Mouse (Mus musculus): ENCODE results near the gene Myl12a. TPM values are rescaled to one million over a fixed set of nuclear protein-coding genes. Genes with fewer than 3 reads are reported as not detected.

Gene Myl12a
- total and polyA plus RNA-seq, 2 experiments, result 34.2 to 49.7 TPM

DNA sequence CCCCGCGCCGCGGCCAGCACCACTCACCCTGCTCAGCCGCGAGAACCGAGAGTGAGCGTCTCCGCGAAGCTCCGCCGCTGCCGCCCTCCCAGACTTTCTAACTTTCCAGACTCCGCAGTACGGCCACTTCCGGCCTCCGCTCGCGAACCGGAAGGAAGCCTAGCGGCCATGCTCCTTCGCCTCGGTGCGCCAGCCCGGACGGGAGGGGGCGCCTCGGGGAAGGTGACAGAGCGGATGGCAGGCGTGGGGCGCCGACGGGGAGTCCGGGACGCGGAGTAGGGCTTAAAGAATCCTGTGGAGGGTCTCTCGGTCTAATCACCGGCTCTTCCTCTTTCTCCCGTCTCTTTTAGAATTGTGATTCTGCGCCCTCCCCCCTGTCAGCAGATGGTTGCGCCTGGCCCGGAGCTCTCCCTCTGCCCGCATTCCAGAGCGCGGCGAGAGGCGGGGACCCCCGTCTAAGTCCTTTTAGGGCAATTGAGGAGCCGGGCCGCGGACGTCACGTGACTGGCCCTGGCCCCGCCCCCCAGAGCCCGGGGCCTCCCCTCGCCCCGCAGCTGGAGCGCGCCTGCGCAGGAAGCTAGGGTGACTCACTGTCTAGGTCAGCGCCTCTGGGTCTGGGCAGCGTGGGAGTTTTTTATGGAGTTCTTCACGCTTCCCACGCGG, 466 bp downstream of the Myl12a start, which contains the start of gene Myom1:
TSS of gene Myom1 (plus strand) at position 553 of the 663 bp plus-strand sequence.
- DNase-seq (ENCODE audit: extremely low read depth, low read depth, low spot score), result peak; percentile 79
- Histone ChIP-seq H3K79me2 (ENCODE audit: control insufficient read depth, insufficient read depth, low read length) (peaks cover 10% of the 10 kb centered on the region; the same call in 1 of the 2 replicates), H3K27me3 (ENCODE audit: control insufficient read depth, insufficient read depth, low read length) (no peaks in the 10 kb centered on the region), H3K36me3 (ENCODE audit: control insufficient read depth, insufficient read depth, low read length) (no peaks in the 10 kb centered on the region), H3K27ac (replicated peaks; ENCODE audit: insufficient read depth, low read depth, low read length) (peak within 1 kb of the TSS; percentile 99), H3K4me3 (ENCODE audit: insufficient read depth, low read depth, low read length) (peak within 1 kb of the TSS; percentile 73), H3K9ac (ENCODE audit: low read depth, low read length) (peak within 1 kb of the TSS; percentile 92), H3K4me1 (ENCODE audit: control insufficient read depth, insufficient read depth, low read length) (peaks cover 11% of the 10 kb centered on the region)
- TF ChIP-seq POLR2A (IDR thresholded peaks at IDR 0.05; ENCODE audit: extremely low read depth, insufficient read depth, low read length) (peak; percentile 93), CTCF (IDR thresholded peaks at IDR 0.05; ENCODE audit: low read depth, low read length) (0 out of 2 replicates have a peak, but pooled peaks have one; percentile 8)
- 1% methylated on average over 65 of the region's 65 CpGs for WGBS

DNA sequence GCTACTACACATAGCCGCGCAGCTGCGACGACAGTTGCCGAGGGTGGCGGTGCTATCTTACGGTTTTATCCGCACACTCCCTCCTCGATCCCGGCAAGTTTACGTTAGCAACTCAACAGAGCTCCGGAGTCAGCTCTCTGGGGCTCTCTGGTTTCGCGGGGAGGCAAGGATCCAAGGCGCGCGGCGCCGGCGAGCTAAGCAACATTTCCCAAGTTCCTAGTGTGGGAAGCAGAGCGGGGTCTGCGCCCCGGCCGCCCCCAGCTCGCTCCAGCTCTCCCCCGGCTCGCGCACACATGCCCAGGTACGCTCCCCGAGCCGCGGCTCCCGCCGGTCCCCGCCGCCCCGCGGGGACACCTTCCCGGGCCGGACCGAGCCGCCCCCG, 988 bp downstream of the Myl12a start:
- H3K27ac ChIP-seq (replicated peaks; ENCODE audit: insufficient read depth, low read depth, low read length), result peak overlapping the region; percentile 99
- H3K4me1 ChIP-seq (ENCODE audit: control insufficient read depth, insufficient read depth, low read length), result peaks cover 13% of the 10 kb centered on the region
- TF ChIP-seq POLR2A (IDR thresholded peaks at IDR 0.05; ENCODE audit: extremely low read depth, insufficient read depth, low read length) (no peak), CTCF (IDR thresholded peaks at IDR 0.05; ENCODE audit: low read depth, low read length) (no peak)
- H3K36me3 ChIP-seq (ENCODE audit: control insufficient read depth, insufficient read depth, low read length), result no peaks in the 10 kb centered on the region
- peak overlapping the region; percentile 92 for H3K9ac ChIP-seq (ENCODE audit: low read depth, low read length)
- peak; percentile 37 for DNase-seq (ENCODE audit: extremely low read depth, low read depth, low spot score)
- peak overlapping the region; percentile 73 for H3K4me3 ChIP-seq (ENCODE audit: insufficient read depth, low read depth, low read length)
- peaks cover 12% of the 10 kb centered on the region; the same call in 1 of the 2 replicates for H3K79me2 ChIP-seq (ENCODE audit: control insufficient read depth, insufficient read depth, low read length)
- no peaks in the 10 kb centered on the region for H3K27me3 ChIP-seq (ENCODE audit: control insufficient read depth, insufficient read depth, low read length)
- WGBS, result under 1% methylated on average over 42 of the region's 43 CpGs

DNA sequence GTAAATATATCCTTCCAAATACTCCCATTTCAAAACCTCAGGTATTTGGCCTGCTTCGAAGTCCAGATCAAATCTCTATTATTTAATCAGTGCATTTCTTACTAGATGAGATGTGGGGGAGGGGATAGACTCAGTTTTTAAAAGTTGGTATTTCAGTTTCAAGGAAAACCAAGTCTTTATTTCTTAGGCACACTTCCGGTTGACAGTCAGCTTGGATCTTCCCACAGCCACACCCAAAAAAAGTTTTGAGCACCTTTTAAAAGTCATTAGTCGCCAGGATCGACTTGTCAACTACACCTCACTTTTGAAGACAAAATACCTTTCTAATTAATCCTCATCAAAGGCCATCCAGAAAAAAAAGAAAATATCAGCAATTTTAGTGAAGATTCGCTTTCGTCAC, 1.6 kb downstream of the Myl12a start:
- Histone ChIP-seq H3K27me3 (ENCODE audit: control insufficient read depth, insufficient read depth, low read length) (no peaks in the 10 kb centered on the region), H3K4me3 (ENCODE audit: insufficient read depth, low read depth, low read length) (peak overlapping the region; percentile 73; the same call in 1 of the 2 replicates), H3K4me1 (ENCODE audit: control insufficient read depth, insufficient read depth, low read length) (peaks cover 13% of the 10 kb centered on the region), H3K27ac (replicated peaks; ENCODE audit: insufficient read depth, low read depth, low read length) (no peak overlapping the region), H3K79me2 (ENCODE audit: control insufficient read depth, insufficient read depth, low read length) (peaks cover 12% of the 10 kb centered on the region; the same call in 1 of the 2 replicates), H3K9ac (ENCODE audit: low read depth, low read length) (no peak overlapping the region), H3K36me3 (ENCODE audit: control insufficient read depth, insufficient read depth, low read length) (no peaks in the 10 kb centered on the region)
- TF ChIP-seq CTCF (IDR thresholded peaks at IDR 0.05; ENCODE audit: low read depth, low read length) (no peak), POLR2A (IDR thresholded peaks at IDR 0.05; ENCODE audit: extremely low read depth, insufficient read depth, low read length) (no peak)
- WGBS, result 2% methylated on average over 6 of the region's 6 CpGs
- peak; percentile 52 for DNase-seq (ENCODE audit: extremely low read depth, low read depth, low spot score)

DNA sequence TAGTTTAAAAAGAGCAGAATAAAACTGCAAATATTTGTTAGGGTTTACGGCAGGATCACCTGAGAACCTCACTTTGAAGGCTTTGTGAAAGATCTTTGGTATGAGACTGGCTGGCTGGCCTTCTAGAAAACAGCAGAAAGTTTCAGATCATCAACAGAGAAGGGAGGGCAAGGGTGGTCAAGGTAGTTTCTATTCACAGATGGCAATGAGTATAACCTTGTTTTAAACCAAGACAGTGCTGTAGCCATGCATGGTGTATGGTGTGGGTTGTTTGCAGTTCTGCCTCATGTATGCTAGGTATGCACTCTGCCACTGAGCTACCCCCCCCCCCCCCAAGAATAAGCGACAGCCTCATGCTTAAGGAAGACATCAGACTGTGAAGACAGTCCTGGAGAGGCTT, 2.4 kb downstream of the Myl12a start:
- WGBS, result 52% methylated on average over 2 of the region's 2 CpGs
- no peak overlapping the region for H3K4me3 ChIP-seq (ENCODE audit: insufficient read depth, low read depth, low read length)

DNA sequence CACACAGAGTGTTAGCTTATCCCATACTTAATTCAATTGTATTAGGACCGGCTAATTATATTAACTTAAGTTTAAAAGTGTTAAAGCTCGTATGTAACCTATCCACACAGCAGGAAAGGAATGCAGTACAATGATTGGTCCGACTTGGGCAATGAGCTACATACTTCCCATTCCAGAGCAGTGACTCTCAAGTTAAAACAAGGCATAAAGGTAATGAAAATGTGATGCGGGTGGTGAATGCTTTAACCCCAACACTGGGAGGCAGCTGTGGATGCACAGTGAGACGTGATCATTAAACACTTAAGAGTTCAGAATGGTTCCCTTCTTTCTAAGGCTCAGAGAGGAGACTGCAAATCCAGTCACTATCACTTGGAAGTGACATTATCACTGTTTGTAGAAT, 3.5 kb downstream of the Myl12a start:
- WGBS, result 71% methylated on average over 5 of the region's 5 CpGs

More for the DNA sequence above, 2.4 kb downstream of the Myl12a start:
- H3K4me1 ChIP-seq (ENCODE audit: control insufficient read depth, insufficient read depth, low read length), result peaks cover 13% of the 10 kb centered on the region
- peaks cover 6% of the 10 kb centered on the region for H3K36me3 ChIP-seq (ENCODE audit: control insufficient read depth, insufficient read depth, low read length)
- H3K27ac ChIP-seq (replicated peaks; ENCODE audit: insufficient read depth, low read depth, low read length), result no peak overlapping the region
- H3K79me2 ChIP-seq (ENCODE audit: control insufficient read depth, insufficient read depth, low read length), result peaks cover 14% of the 10 kb centered on the region; the same call in 1 of the 2 replicates
- DNase-seq (ENCODE audit: extremely low read depth, low read depth, low spot score), result no peak
- no peak overlapping the region for H3K9ac ChIP-seq (ENCODE audit: low read depth, low read length)
- H3K27me3 ChIP-seq (ENCODE audit: control insufficient read depth, insufficient read depth, low read length), result no peaks in the 10 kb centered on the region
- TF ChIP-seq CTCF (IDR thresholded peaks at IDR 0.05; ENCODE audit: low read depth, low read length) (no peak), POLR2A (IDR thresholded peaks at IDR 0.05; ENCODE audit: extremely low read depth, insufficient read depth, low read length) (no peak)

More for the DNA sequence above, 3.5 kb downstream of the Myl12a start:
- no peaks in the 10 kb centered on the region for H3K27me3 ChIP-seq (ENCODE audit: control insufficient read depth, insufficient read depth, low read length)
- TF ChIP-seq CTCF (IDR thresholded peaks at IDR 0.05; ENCODE audit: low read depth, low read length) (no peak), POLR2A (IDR thresholded peaks at IDR 0.05; ENCODE audit: extremely low read depth, insufficient read depth, low read length) (no peak)
- peaks cover 6% of the 10 kb centered on the region for H3K36me3 ChIP-seq (ENCODE audit: control insufficient read depth, insufficient read depth, low read length)
- no peak overlapping the region for H3K27ac ChIP-seq (replicated peaks; ENCODE audit: insufficient read depth, low read depth, low read length)
- H3K79me2 ChIP-seq (ENCODE audit: control insufficient read depth, insufficient read depth, low read length), result peaks cover 14% of the 10 kb centered on the region; the same call in 1 of the 2 replicates
- peaks cover 13% of the 10 kb centered on the region for H3K4me1 ChIP-seq (ENCODE audit: control insufficient read depth, insufficient read depth, low read length)
- no peak overlapping the region for H3K4me3 ChIP-seq (ENCODE audit: insufficient read depth, low read depth, low read length)
- no peak for DNase-seq (ENCODE audit: extremely low read depth, low read depth, low spot score)
- no peak overlapping the region for H3K9ac ChIP-seq (ENCODE audit: low read depth, low read length)

Data from liver, adult 2 months (tissue).